Mouse (Mus musculus): Measurements from ENCODE around the gene Tex13c2. TPM values are rescaled to one million over a fixed set of nuclear protein-coding genes. Genes with fewer than 3 reads are reported as not detected.

Tex13c2 gene
- polyA plus RNA-seq (2015; fragmentation: Illumina TruSeq; extraction: RNeasy Lipid Tissue Mini Kit (QIAGEN cat#74804); ENCODE audit: insufficient read depth, low replicate concordance): not detected

GRCm38 (mm10) chrX:42489446-42489845, at the start of gene Tex13c2:
Gene Tex13c2, plus strand, starts transcription at chrX:42489691.

GRCm38 (mm10) chrX:42502291-42503043, 13.0 kb downstream of the Tex13c2 start, which contains the start of gene Sh2d1a:
Gene Sh2d1a, plus strand, starts transcription at chrX:42502453.

Other genes starting within 250 kb of the Tex13c2 start
- 21.1 TPM for gene Sh2d1a, start 12.8 kb downstream of the Tex13c2 start, polyA plus RNA-seq (2015; fragmentation: Illumina TruSeq; extraction: RNeasy Lipid Tissue Mini Kit (QIAGEN cat#74804); ENCODE audit: insufficient read depth, low replicate concordance)